Mouse (Mus musculus): Measurements from ENCODE around the gene Paqr3. TPM values are rescaled to one million over a fixed set of nuclear protein-coding genes. Genes with fewer than 3 reads are reported as not detected.
A peak's percentile ranks its signal among the peaks of the same experiment; 100 is the strongest.

Paqr3 gene
- polyA plus RNA-seq, 1 experiment: 1.4 TPM

DNA sequence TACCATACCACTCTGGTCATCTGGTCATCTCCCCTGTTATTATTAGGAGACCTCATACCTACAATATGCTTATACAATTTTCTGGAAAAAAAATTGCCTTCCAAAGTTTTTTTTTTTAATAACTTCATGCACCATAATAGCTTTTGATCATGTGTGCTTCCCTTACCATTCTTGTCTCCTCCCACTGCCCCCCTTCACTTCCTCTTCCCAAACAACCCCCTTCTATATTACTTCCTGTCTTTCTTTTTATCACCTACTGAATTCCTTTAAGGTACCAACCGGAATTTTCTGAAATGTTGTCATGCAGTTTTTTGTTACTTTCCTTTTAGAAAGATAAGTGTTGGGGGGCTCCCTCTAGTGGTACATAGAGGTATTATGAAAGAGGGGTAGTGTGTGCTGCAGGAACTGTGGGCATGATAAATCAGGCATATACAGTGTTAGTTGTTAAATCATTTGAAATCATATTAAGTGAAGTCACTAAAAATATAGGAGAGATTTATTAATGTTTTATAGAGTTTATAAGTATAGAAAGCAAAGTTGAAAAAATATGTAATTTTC lies 55.8 kb downstream of the Paqr3 start:
- Histone ChIP-seq H3K27ac (ENCODE audit: insufficient read depth, low read length) (no peak overlapping the region), H3K36me3 (ENCODE audit: control insufficient read depth, insufficient read depth, low read length) (peaks cover 35% of the 10 kb centered on the region), H3K4me1 (ENCODE audit: control insufficient read depth, insufficient read depth, insufficient read length) (no peaks in the 10 kb centered on the region; the same call in 1 of the 2 replicates), H3K27me3 (ENCODE audit: control insufficient read depth, insufficient read depth, low read length) (no peaks in the 10 kb centered on the region), H3K4me3 (ENCODE audit: extremely low read depth, insufficient read depth, insufficient read length) (no peak overlapping the region)
- peak in 1 of 2 experiments; percentile 45 for DNase-seq (ENCODE audit: low read depth in 1 of 2, low spot score in 2 of 2)
- no peak for TF ChIP-seq POLR2A (IDR thresholded peaks at IDR 0.05; ENCODE audit: low read depth, low read length)
- TF ChIP-seq CTCF (IDR thresholded peaks at IDR 0.05; ENCODE audit: extremely low read depth, insufficient read depth, insufficient read length, insufficient replicate concordance): no peak
- WGBS: 8% methylated on average over 1 of the region's 1 CpGs

DNA sequence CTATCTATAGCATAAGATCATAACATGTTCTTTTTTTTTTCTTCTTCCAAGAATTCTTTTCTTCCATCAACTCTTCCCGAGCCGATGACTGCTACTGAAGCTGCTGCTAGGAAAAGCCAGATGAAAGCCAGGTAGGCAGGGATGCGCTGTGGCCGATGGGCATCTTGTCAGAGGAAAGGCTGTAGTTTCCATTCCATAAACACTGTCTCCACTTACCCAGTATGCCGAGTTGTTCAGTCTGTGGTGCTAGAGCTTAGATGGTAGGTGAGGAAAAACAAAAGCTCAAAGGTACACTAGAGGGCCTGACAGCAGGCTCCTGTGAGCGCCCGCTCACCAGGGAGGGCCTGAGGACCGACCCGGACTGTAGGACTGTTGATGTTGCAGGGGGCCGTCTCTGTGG lies 56.6 kb downstream of the Paqr3 start:
- 92% methylated on average over 10 of the region's 10 CpGs for WGBS
- no peak for TF ChIP-seq CTCF (IDR thresholded peaks at IDR 0.05; ENCODE audit: extremely low read depth, insufficient read depth, insufficient read length, insufficient replicate concordance)
- TF ChIP-seq POLR2A (IDR thresholded peaks at IDR 0.05; ENCODE audit: low read depth, low read length): no peak
- Histone ChIP-seq H3K4me1 (ENCODE audit: control insufficient read depth, insufficient read depth, insufficient read length) (no peaks in the 10 kb centered on the region; the same call in 1 of the 2 replicates), H3K4me3 (ENCODE audit: extremely low read depth, insufficient read depth, insufficient read length) (no peak overlapping the region), H3K27me3 (ENCODE audit: control insufficient read depth, insufficient read depth, low read length) (no peaks in the 10 kb centered on the region), H3K27ac (ENCODE audit: insufficient read depth, low read length) (no peak overlapping the region), H3K36me3 (ENCODE audit: control insufficient read depth, insufficient read depth, low read length) (peaks cover 34% of the 10 kb centered on the region)
- no peak for DNase-seq (ENCODE audit: low read depth in 1 of 2, low spot score in 2 of 2)

DNA sequence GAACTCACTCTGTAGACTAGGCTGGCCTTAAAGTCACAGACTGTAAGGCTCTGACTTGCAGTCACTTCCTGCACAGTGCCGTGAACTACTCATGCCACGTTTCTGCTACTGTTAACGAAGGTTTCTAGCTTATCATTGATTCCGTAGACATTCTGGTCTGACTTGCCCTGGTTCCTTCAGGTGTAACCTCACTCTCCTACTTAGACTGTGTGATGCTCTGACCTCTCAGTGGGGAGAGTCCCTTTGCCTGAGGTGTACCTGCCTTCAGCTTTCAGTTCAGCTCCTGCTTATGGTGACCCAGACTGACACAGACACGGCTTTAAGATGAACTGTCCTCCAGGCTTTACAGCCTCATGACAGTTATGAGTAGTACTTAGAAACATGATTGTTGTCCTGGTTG lies 57.2 kb downstream of the Paqr3 start:
- peaks cover 38% of the 10 kb centered on the region for H3K36me3 ChIP-seq (ENCODE audit: control insufficient read depth, insufficient read depth, low read length)
- WGBS: 86% methylated on average over 5 of the region's 5 CpGs
- H3K27me3 ChIP-seq (ENCODE audit: control insufficient read depth, insufficient read depth, low read length): no peaks in the 10 kb centered on the region
- no peaks in the 10 kb centered on the region; the same call in 1 of the 2 replicates for H3K4me1 ChIP-seq (ENCODE audit: control insufficient read depth, insufficient read depth, insufficient read length)
- no peak overlapping the region for H3K4me3 ChIP-seq (ENCODE audit: extremely low read depth, insufficient read depth, insufficient read length)
- TF ChIP-seq CTCF (IDR thresholded peaks at IDR 0.05; ENCODE audit: extremely low read depth, insufficient read depth, insufficient read length, insufficient replicate concordance): no peak
- TF ChIP-seq POLR2A (IDR thresholded peaks at IDR 0.05; ENCODE audit: low read depth, low read length): no peak
- DNase-seq (ENCODE audit: low read depth in 1 of 2, low spot score in 2 of 2): no peak
- no peak overlapping the region for H3K27ac ChIP-seq (ENCODE audit: insufficient read depth, low read length)

DNA sequence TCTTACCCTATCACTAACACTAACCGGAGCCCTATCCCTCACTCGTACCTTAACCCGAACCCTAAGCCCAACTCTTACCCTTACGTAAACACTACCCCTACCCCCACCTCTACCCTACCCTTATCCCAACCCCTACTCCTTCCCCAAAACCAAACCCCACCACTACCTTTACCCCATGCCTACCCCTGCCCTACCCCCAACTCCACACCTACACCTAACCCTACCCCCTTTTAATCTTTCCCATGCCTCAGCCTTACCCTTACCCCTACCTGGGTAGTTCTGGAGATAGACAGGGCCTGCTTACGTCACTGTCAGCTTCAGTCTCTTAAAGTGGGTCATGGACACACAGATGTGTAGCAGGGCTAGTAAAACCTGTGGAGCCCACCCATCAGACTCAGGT lies 62.5 kb downstream of the Paqr3 start:
- Histone ChIP-seq H3K36me3 (ENCODE audit: control insufficient read depth, insufficient read depth, low read length) (peaks cover 35% of the 10 kb centered on the region), H3K4me3 (ENCODE audit: extremely low read depth, insufficient read depth, insufficient read length) (no peak overlapping the region), H3K4me1 (ENCODE audit: control insufficient read depth, insufficient read depth, insufficient read length) (no peaks in the 10 kb centered on the region), H3K27me3 (ENCODE audit: control insufficient read depth, insufficient read depth, low read length) (no peaks in the 10 kb centered on the region), H3K27ac (ENCODE audit: insufficient read depth, low read length) (no peak overlapping the region)
- no peak for DNase-seq (ENCODE audit: low read depth in 1 of 2, low spot score in 2 of 2)
- TF ChIP-seq CTCF (IDR thresholded peaks at IDR 0.05; ENCODE audit: extremely low read depth, insufficient read depth, insufficient read length, insufficient replicate concordance): no peak
- 96% methylated on average over 5 of the region's 5 CpGs for WGBS

DNA sequence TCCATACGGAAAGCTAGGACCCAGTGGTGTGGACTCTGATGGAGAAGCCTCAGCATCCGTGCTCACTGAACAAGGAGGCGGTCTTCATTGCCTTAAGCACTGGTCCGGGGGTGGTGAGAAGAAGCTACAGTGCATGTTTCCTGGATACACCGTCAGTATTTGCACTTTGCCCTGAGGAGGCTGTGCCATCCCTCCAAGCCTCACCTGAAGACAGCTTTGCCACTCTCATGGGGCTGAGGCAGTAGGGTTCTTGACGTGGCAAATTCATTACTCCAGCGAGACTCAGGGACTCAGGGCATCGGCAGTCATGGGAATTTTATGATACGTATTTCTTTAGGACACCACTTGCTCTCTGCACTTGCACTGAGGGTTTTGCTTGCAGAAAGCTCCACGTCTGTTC lies 64.7 kb downstream of the Paqr3 start:
- Histone ChIP-seq H3K4me3 (ENCODE audit: extremely low read depth, insufficient read depth, insufficient read length) (no peak overlapping the region), H3K27ac (ENCODE audit: insufficient read depth, low read length) (no peak overlapping the region), H3K36me3 (ENCODE audit: control insufficient read depth, insufficient read depth, low read length) (peaks cover 27% of the 10 kb centered on the region), H3K27me3 (ENCODE audit: control insufficient read depth, insufficient read depth, low read length) (no peaks in the 10 kb centered on the region), H3K4me1 (ENCODE audit: control insufficient read depth, insufficient read depth, insufficient read length) (no peaks in the 10 kb centered on the region)
- TF ChIP-seq CTCF (IDR thresholded peaks at IDR 0.05; ENCODE audit: extremely low read depth, insufficient read depth, insufficient read length, insufficient replicate concordance) (no peak), POLR2A (IDR thresholded peaks at IDR 0.05; ENCODE audit: low read depth, low read length) (no peak)
- 92% methylated on average over 10 of the region's 10 CpGs for WGBS
- no peak for DNase-seq (ENCODE audit: low read depth in 1 of 2, low spot score in 2 of 2)

DNA sequence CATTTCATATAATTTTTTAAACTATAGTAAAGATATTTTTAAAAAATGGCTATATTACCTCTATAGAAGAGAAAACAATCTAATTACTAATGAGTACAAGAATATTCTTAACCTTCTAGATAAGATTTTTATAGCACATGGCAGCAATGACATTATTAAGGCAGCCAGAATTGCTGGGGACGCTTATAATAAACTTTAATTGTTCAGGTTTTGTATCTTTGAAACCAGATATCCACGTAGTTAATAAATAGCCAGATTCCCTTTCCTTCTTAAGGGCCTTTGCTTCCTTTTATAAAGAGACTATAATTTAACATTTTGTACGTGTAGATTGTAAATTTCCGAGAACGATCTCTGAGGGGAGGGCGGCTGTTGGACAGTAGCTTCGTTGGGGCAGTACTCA lies 66.1 kb downstream of the Paqr3 start:
- DNase-seq (ENCODE audit: low read depth in 1 of 2, low spot score in 2 of 2): no peak
- 95% methylated on average over 7 of the region's 7 CpGs for WGBS
- H3K27ac ChIP-seq (ENCODE audit: insufficient read depth, low read length): no peak overlapping the region
- TF ChIP-seq POLR2A (IDR thresholded peaks at IDR 0.05; ENCODE audit: low read depth, low read length) (no peak), CTCF (IDR thresholded peaks at IDR 0.05; ENCODE audit: extremely low read depth, insufficient read depth, insufficient read length, insufficient replicate concordance) (no peak)
- no peak overlapping the region for H3K4me3 ChIP-seq (ENCODE audit: extremely low read depth, insufficient read depth, insufficient read length)
- H3K4me1 ChIP-seq (ENCODE audit: control insufficient read depth, insufficient read depth, insufficient read length): no peaks in the 10 kb centered on the region
- peaks cover 29% of the 10 kb centered on the region for H3K36me3 ChIP-seq (ENCODE audit: control insufficient read depth, insufficient read depth, low read length)
- no peaks in the 10 kb centered on the region for H3K27me3 ChIP-seq (ENCODE audit: control insufficient read depth, insufficient read depth, low read length)

Other genes with a start within 250 kb of the Paqr3 start
- gene Bmp2k, start 113.9 kb downstream of the Paqr3 start, polyA plus RNA-seq (2012; rRNA removed): 32.6 and 33.3 TPM in 2 replicates

All from spleen, adult 2 months (tissue).